Mouse (Mus musculus): ENCODE data around the gene Dab1.

Dab1 gene

GRCm38 (mm10) chr4:104597490-104598465 lies 978.6 kb downstream of the Dab1 start:
- no peak for DNase-seq (ENCODE audit: low spot score)

- DNase-seq (ENCODE audit: low spot score) = no peak
Measured at GRCm38 (mm10) chr4:104602804-104603203, 983.6 kb downstream of the Dab1 start.

- DNase-seq (ENCODE audit: low spot score) = no peak
Measured at GRCm38 (mm10) chr4:104604298-104604697, 985.1 kb downstream of the Dab1 start.

- DNase-seq (ENCODE audit: low spot score) = peak; percentile 63
Measured at GRCm38 (mm10) chr4:104606881-104607280, 987.7 kb downstream of the Dab1 start.

GRCm38 (mm10) chr4:104607636-104608035 lies 988.5 kb downstream of the Dab1 start:
- no peak for DNase-seq (ENCODE audit: low spot score)

- no peak for DNase-seq (ENCODE audit: low spot score)
Measured at GRCm38 (mm10) chr4:104619452-104619851, 1000.3 kb downstream of the Dab1 start.

- no peak for DNase-seq (ENCODE audit: low spot score)
Measured at GRCm38 (mm10) chr4:104625316-104625715, 1006.2 kb downstream of the Dab1 start.

- no peak for DNase-seq (ENCODE audit: low spot score)
Measured at GRCm38 (mm10) chr4:104628708-104629107, 1009.5 kb downstream of the Dab1 start.

GRCm38 (mm10) chr4:104637016-104637415 lies 1017.9 kb downstream of the Dab1 start:
- no peak for DNase-seq (ENCODE audit: low spot score)

GRCm38 (mm10) chr4:104640617-104641016 lies 1021.5 kb downstream of the Dab1 start:
- DNase-seq (ENCODE audit: low spot score) = no peak

GRCm38 (mm10) chr4:104642761-104643469 lies 1023.8 kb downstream of the Dab1 start:
- no peak for DNase-seq (ENCODE audit: low spot score)

- DNase-seq (ENCODE audit: low spot score) = no peak
Measured at GRCm38 (mm10) chr4:104643534-104644356, 1024.6 kb downstream of the Dab1 start.

GRCm38 (mm10) chr4:104644357-104644630 lies 1025.1 kb downstream of the Dab1 start:
- no peak for DNase-seq (ENCODE audit: low spot score)

GRCm38 (mm10) chr4:104644862-104645261 lies 1025.7 kb downstream of the Dab1 start:
- no peak for DNase-seq (ENCODE audit: low spot score)

GRCm38 (mm10) chr4:104651761-104652160 lies 1032.6 kb downstream of the Dab1 start:
- DNase-seq (ENCODE audit: low spot score) = no peak

GRCm38 (mm10) chr4:104656728-104657127 lies 1037.6 kb downstream of the Dab1 start:
- DNase-seq (ENCODE audit: low spot score) = no peak

- no peak for DNase-seq (ENCODE audit: low spot score)
Measured at GRCm38 (mm10) chr4:104662841-104663614, 1043.9 kb downstream of the Dab1 start.

GRCm38 (mm10) chr4:104665553-104665952 lies 1046.4 kb downstream of the Dab1 start:
- peak; percentile 67 for DNase-seq (ENCODE audit: low spot score)

- no peak for DNase-seq (ENCODE audit: low spot score)
Measured at GRCm38 (mm10) chr4:104666831-104667551, 1047.8 kb downstream of the Dab1 start.

- DNase-seq (ENCODE audit: low spot score) = no peak
Measured at GRCm38 (mm10) chr4:104668061-104668460, 1048.9 kb downstream of the Dab1 start.

GRCm38 (mm10) chr4:104669406-104669805 lies 1050.2 kb downstream of the Dab1 start:
- no peak for DNase-seq (ENCODE audit: low spot score)
